Mouse (Mus musculus) retina, postnatal 7 days (tissue): ENCODE measurements around the gene E130114P18Rik.

ENCODE experiments used
- DNase-seq: peaks from one replicate; pipeline ENCODE4 v3.0.0-alpha.2; 2012; ENCODE audit warnings: low read depth, low spot score

The E130114P18Rik gene

DNA sequence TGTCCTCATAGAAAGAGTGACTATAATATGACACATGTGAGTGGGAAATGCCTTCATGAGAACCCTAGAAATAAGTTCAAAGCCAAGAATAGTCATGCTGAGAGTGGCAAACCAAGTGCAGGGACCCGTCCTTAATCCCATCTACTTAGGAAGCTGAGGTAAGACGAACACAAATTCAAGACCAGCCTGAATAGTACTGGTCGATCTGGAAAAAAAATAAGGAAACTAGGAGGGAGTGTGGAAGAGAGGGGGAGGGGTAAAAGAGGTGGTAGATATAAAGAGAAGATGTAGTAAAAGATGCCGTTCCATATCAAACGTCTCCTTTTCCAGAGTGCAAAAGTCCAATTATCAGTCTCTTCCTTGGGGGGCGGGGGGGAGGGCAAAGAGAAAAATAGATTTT lies 213.7 kb downstream of the E130114P18Rik start:
- DNase-seq = no peak

DNA sequence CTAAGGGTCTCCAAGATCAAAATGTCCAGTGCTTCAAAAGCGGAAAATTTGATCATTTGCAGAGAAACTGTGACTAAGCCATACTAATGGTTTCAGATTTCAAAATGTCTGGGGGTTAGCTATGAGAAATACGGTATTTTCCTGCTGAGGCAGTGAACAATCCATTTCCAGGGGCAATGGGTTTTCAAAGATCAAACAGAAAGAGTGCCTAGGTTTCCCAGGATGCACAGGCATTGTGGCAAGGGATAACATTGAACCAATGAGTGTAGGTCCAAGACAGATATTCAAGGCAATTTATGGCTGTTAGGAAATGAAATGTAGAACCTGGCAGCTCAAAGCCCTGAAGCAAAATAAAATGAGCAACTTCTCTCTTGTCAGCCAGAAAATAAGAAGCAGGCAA lies 220.3 kb downstream of the E130114P18Rik start:
- no peak for DNase-seq

DNA sequence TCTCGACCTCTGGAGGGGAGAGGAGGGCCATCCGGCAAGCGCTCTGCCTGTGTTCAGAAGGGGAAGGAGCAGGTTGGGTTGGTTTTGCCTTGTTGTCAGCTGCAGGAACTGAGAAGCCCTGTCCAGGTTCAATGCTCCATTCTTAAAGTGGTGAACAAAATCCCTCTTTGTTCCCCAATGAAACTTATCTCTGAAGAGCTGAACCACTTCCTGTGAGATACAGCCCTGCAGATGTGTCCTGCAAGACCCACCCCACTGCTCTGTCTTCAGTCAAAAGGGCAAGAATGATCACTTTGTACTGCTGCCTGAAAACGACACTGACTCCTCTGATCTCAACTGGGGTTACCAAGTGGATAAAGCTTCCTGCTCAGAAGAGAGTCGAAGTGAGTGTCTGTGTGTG lies 233.9 kb downstream of the E130114P18Rik start:
- no peak for DNase-seq

DNA sequence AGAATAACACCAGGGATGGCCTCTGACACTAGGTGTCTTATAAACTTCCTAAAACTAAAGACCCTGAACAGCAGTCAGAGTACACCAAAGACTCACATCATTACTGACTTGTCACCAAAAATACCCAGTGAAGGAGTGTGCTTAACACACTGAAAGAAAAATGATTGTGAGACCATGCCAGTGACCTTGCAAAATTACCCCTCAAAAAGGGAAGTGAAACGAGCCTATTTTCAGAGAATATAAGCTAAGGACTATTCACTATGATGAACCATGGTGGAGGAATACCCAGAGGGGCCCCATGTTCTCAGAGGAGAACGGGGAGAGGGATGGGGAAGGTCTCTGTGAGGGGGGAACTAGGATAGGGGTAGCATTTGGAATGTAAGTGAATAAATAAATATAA lies 245.8 kb downstream of the E130114P18Rik start:
- DNase-seq = no peak

DNA sequence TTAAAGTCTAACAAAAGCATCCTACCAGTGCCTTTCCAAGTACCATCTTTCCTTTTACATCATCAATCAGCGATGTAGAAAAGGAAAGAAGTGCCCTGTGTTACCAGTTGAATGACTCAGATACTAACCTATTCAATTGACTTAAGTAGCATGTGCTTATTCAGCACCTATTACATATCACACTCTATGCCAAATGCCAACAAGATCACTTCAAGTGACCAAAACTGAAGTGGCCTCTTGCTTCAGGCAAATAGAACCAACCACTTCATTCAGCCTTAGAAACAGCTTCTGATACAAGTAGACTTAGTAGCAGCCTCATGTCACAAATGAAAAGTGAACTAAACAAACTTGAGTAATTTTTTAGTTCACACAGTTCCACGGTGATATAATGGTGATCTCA lies 249.4 kb downstream of the E130114P18Rik start:
- no peak for DNase-seq
